Mouse (Mus musculus) olfactory bulb, adult 2 months (tissue): ENCODE measurements around the gene Pnp. TPM values are rescaled to one million over a fixed set of nuclear protein-coding genes. Genes with fewer than 3 reads are reported as not detected.
A peak's percentile ranks its signal among the peaks of the same experiment; 100 is the strongest.
"Not testable (repeated sequence)": the region's sequence is repeated elsewhere in the genome, so short reads cannot be mapped to it uniquely, and the experiment has no call there.

Experiments
- H3K27ac ChIP-seq: fragments of 200-500 bp; 2 replicates; pipeline ENCODE4 v1.5.1; 2012; ENCODE audit warnings: low read depth, low read length; ENCODE audit not compliant: insufficient read depth
- H3K4me1 ChIP-seq: fragments of 200-500 bp; 2 replicates; pipeline ENCODE4 v1.6.1; 2012; ENCODE audit warnings: low read length; ENCODE audit not compliant: control insufficient read depth, insufficient read depth
- H3K4me3 ChIP-seq: fragments of 200-500 bp; 2 replicates; pipeline ENCODE4 v1.5.1; 2012; ENCODE audit warnings: mild to moderate bottlenecking, low read depth, low read length, moderate library complexity; ENCODE audit not compliant: insufficient read depth
- CTCF ChIP-seq: fragments of 200-500 bp; IDR thresholded peaks from 2 replicates; pipeline ENCODE4 v1.5.1; 2012; ENCODE audit warnings: low read depth, mild to moderate bottlenecking, low read length, moderate library complexity; ENCODE audit not compliant: insufficient read depth
- POLR2A ChIP-seq: fragments of 200-500 bp; IDR thresholded peaks from 2 replicates; pipeline ENCODE4 v1.6.1; 2012; ENCODE audit warnings: mild to moderate bottlenecking, low read depth, low read length, moderate library complexity; ENCODE audit not compliant: insufficient read depth
- WGBS: fragments of 180-500 bp; shearing (Covaris S2); methylation state at CpG from one replicate; pipeline ENCODE4 v1.1.7; 2018; 5-methylcytosine and 5-hydroxymethylcytosine counted together
- polyA plus RNA-seq: library from polyadenylated mRNA; stranded (reverse); fragments of >200 nt; gene quantifications from 2 replicates; pipeline ENCODE4 v1.2.4, GENCODE M21; 2012; ENCODE audit warnings: low replicate concordance; ENCODE audit not compliant: missing spikeins, insufficient read depth, insufficient read length

Pnp gene
- polyA plus RNA-seq, 1 experiment: not detected

DNA sequence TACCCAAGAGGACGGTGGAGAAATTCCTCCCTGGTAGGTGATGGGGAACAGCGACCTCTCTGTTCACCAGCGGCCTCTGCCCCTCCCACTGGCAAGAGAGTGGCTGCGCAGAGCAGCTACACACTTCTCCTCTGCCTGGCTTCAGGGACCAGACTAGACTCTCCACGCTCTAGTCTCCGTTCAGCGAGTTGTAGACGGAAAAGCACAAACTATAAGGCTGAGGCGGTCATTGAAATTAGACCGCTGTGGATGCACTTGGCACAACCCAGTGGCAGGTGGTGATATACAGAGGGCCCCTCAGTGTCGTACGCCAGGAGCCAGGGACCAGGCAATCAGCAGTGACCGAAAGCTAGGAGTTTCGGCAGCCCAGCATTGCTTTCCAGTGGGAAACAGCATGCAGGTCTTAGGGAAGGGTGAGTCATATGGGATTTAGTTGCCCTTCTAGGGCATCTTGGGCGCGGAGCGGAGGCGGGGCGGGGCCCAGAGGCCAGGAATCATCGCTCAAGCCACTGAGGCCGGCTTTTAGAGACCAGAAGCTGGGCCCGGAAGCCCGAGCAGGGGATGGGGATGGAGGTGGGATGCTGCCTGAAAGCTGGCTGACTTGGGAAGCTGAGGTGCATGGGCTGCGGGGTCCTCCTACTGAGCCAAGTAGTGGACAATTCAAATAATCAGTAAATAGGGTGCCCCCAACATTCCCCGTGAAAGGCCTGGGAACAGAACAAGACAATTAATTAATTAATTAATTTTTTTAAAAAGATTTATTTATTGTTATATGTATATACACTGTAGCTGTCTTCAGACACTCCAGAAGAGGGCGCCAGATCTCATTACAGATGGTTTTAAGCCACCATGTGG is 26.7 kb upstream of the Pnp start:
- Histone ChIP-seq H3K4me3 (peak overlapping the region; percentile 49), H3K27ac (no peak overlapping the region), H3K4me1 (peaks cover 5% of the 10 kb centered on the region)
- WGBS: 8% methylated on average over 26 of the region's 26 CpGs
- TF ChIP-seq POLR2A (no peak), CTCF (0 out of 2 replicates have a peak, but pooled peaks have one; percentile 17)

DNA sequence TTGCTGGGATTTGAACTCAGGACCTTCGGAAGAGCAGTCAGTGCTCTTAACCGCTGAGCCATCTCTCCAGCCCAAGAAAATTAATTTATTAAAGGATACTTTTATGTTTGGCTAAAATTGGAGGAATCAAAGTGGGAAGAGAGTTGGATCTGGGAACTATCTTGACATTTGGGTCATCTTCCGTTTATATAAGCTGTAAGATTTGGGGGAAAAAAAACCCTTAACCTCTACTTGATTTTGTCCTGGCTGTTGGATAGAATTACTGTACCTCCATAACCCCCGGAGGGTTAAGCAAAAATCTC is 26.1 kb upstream of the Pnp start:
- Histone ChIP-seq H3K4me3 (no peak overlapping the region), H3K4me1 (peaks cover 5% of the 10 kb centered on the region), H3K27ac (no peak overlapping the region)
- 92% methylated on average over 4 of the region's 4 CpGs for WGBS
- TF ChIP-seq POLR2A (no peak), CTCF (no peak)

DNA sequence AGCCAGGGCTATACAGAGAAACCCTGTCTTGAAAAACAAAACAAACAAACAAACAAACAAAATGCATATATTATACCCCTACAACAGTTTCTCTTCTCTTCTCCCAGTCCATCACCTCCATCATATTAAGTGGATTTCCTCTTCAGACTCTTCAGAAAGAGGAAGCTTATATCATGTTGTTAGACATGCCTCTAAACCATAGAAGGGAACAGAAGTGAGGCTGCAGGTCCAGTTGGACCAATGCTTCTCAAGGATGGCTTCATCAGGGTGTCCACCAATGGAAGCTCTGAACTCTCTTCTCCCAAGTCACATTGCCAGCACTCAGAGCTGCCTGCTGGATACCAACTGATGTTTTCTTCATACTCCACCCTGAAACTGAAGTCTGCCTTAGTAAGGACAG is 25.6 kb upstream of the Pnp start:
- not testable (repeated sequence) for H3K4me3 ChIP-seq, H3K27ac ChIP-seq, H3K4me1 ChIP-seq

GRCm38 (mm10) chr14:50908126-50908525 is 22.8 kb upstream of the Pnp start:
- 78% methylated on average over 4 of the region's 4 CpGs for WGBS
- Histone ChIP-seq H3K4me3 (no peak overlapping the region), H3K27ac (no peak overlapping the region), H3K4me1 (peaks cover 5% of the 10 kb centered on the region)
- no peak for TF ChIP-seq CTCF
- TF ChIP-seq POLR2A: no peak

- Histone ChIP-seq H3K4me1 (no peaks in the 10 kb centered on the region), H3K4me3 (no peak overlapping the region), H3K27ac (no peak overlapping the region)
- 55% methylated on average over 3 of the region's 3 CpGs for WGBS
- TF ChIP-seq POLR2A (no peak), CTCF (no peak)
These were observed 19.5 kb upstream of the Pnp start for GRCm38 (mm10) chr14:50911356-50911755.

DNA sequence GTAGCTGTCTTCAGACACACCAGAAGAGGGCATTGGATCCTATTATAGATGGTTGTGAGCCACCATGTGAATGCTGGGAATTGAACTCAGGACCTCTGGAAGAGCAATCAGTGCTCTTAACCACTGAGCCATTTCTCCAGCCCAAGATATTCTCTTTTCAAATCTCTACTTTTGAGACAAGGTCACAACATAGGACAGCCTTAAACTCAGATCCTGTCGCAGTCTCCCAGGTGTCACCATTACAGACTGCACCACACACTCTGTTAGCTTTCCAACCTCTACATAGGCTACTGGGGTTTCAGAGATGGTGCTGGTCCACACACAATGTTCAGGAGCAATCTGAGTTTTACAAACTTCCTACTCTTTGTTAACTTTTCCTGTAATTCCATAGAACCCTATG is 7.4 kb upstream of the Pnp start:
- not testable (repeated sequence) for H3K4me3 ChIP-seq, H3K4me1 ChIP-seq, H3K27ac ChIP-seq
- WGBS: 74% methylated on average over 1 of the region's 1 CpGs

GRCm38 (mm10) chr14:50924281-50925064 is 6.4 kb upstream of the Pnp start, which contains the start of the genes Osgep and Apex1:
Gene Osgep, minus strand, starts transcription at chr14:50924893.
Gene Apex1, plus strand, starts transcription at chr14:50924968.
- TF ChIP-seq CTCF: no peak
- peak; percentile 73 for TF ChIP-seq POLR2A
- Histone ChIP-seq H3K27ac (peak within 1 kb of the TSS; percentile 88), H3K4me1 (peaks cover 2% of the 10 kb centered on the region; the same call in 1 of the 2 replicates), H3K4me3 (peak within 1 kb of the TSS; percentile 93)
- under 1% methylated on average over 57 of the region's 57 CpGs for WGBS

- 1% methylated on average over 38 of the region's 38 CpGs for WGBS
- peak overlapping the region; percentile 66 for H3K27ac ChIP-seq
- H3K4me3 ChIP-seq: peak overlapping the region; percentile 93
- no peak for TF ChIP-seq CTCF
- H3K4me1 ChIP-seq: peaks cover 2% of the 10 kb centered on the region; the same call in 1 of the 2 replicates
These were observed 5.6 kb upstream of the Pnp start for GRCm38 (mm10) chr14:50925111-50925920.

GRCm38 (mm10) chr14:50927366-50927765 is 3.5 kb upstream of the Pnp start:
- H3K4me3 ChIP-seq: no peak overlapping the region
- peaks cover 2% of the 10 kb centered on the region; the same call in 1 of the 2 replicates for H3K4me1 ChIP-seq
- H3K27ac ChIP-seq: no peak overlapping the region
- 77% methylated on average over 3 of the region's 3 CpGs for WGBS
- TF ChIP-seq CTCF (no peak), POLR2A (no peak)

DNA sequence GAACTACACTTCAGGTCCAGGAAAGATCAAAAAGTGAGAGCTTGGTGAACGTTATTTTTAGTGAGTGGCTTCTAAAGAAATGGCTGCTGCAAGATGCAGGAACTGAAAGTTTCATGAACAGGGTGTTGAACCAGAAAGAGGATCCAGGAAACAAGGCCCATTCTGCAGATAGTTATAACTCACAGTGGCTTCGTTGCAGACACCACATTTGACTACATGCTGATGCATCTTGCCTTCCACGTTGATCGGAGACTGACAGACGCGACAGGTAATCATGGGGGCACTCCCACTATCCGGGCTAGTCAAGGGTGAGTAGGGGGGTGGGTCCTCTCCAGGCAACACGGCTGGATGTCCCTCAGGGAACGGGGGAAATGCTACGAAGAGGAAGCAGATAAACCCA is 931 bp upstream of the Pnp start:
- WGBS: 9% methylated on average over 10 of the region's 10 CpGs
- H3K4me1 ChIP-seq: peaks cover 2% of the 10 kb centered on the region; the same call in 1 of the 2 replicates
- H3K4me3 ChIP-seq: peak overlapping the region; percentile 71
- no peak overlapping the region for H3K27ac ChIP-seq
- no peak for TF ChIP-seq POLR2A
- TF ChIP-seq CTCF: no peak
